Mouse (Mus musculus) lung, postnatal 0 days (tissue): ENCODE measurements around the gene Hdac9.

Experiments
- CTCF ChIP-seq: IDR thresholded peaks from 2 replicates; pipeline ENCODE4 v1.5.1; 2016; ENCODE audit warnings: antibody characterized with exemption, mild to moderate bottlenecking
- EP300 ChIP-seq: IDR thresholded peaks from 2 replicates; pipeline ENCODE4 v1.6.1; 2016; ENCODE audit warnings: antibody characterized with exemption, mild to moderate bottlenecking, control low read depth

DNA sequence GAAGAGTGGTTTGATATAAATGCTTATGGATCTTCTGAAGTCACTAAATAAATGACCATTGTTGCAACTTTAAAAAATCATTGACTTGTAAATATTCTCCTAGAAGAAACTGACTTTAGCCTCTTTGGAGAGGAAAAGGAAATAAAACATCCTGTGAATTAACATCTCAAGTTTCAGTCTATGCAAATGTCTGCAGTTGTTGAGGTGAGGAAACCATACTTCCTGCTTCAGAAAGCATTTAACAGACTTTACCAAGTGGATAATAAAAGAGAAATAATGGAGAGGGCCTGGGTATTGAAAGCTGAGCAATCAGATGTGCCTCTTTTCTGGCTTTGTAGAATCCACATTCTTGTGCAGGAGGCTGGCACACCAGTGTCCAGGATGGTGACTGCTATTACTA lies 110.4 kb downstream of the Hdac9 start:
- no peak for TF ChIP-seq EP300
- TF ChIP-seq CTCF = no peak
